Mouse (Mus musculus) megakaryocyte, embryonic 14.5 days (primary cell): ENCODE measurements around the gene Zfp64. TPM values are rescaled to one million over a fixed set of nuclear protein-coding genes. Genes with fewer than 3 reads are reported as not detected.

Experiments
- H3K27me3 ChIP-seq: replicated peaks from 2 replicates; pipeline ENCODE3; 2012; ENCODE audit warnings: inconsistent platforms
- H3K36me3 ChIP-seq: replicated peaks from 2 replicates; pipeline ENCODE3; 2012; ENCODE audit warnings: low read length, inconsistent platforms, mixed read lengths
- H3K4me1 ChIP-seq: 2 replicates; pipeline ENCODE4 v1.6.1; 2012; ENCODE audit warnings: inconsistent platforms
- H3K4me3 ChIP-seq: replicated peaks from 2 replicates; pipeline ENCODE3; 2012; ENCODE audit warnings: moderate library complexity, mild to moderate bottlenecking, inconsistent platforms
- H3K9me3 ChIP-seq: 2 replicates; pipeline ENCODE4 v1.6.1; 2012; ENCODE audit warnings: inconsistent platforms
- FLI1 ChIP-seq: IDR thresholded peaks from 2 replicates; pipeline ENCODE4 v1.6.1; 2012; ENCODE audit warnings: low read length, inconsistent platforms, mixed read lengths
- GATA1 ChIP-seq: IDR thresholded peaks from 3 replicates; pipeline ENCODE4 v1.6.1; 2012; ENCODE audit warnings: mixed read lengths, low read length, inconsistent platforms, borderline replicate concordance
- polyA plus RNA-seq: library from polyadenylated mRNA; stranded (reverse); fragments of >175 nt; gene quantifications from 2 replicates; pipeline ENCODE4 v1.2.3, GENCODE M21; 2012; ENCODE audit warnings: low replicate concordance; ENCODE audit not compliant: insufficient read depth

Zfp64 gene
- polyA plus RNA-seq, 1 experiment, result 32.8 TPM

DNA sequence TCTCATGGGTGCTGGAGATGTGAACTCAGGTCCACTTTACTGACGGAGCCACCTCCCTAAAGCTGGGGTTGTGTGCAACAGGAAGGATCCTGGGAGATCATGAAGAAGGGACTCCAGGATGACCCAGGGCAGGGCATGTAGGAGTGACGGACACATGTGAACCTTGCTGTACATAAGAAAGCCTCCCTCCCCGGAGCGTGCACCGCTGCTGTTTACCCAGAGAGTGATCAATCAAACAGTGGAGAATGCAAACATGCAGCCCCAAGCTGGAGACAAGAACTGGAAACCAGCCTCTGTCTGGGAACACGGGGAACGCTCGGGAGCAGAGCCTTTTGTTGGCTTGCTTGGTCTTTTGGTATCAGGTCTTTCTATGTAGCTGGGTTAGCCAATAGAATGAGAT is 76.7 kb downstream of the Zfp64 start:
- Histone ChIP-seq H3K4me1 (no peaks in the 10 kb centered on the region), H3K36me3 (no peaks in the 10 kb centered on the region), H3K27me3 (no peaks in the 10 kb centered on the region), H3K4me3 (no peak overlapping the region), H3K9me3 (peaks cover 11% of the 10 kb centered on the region)
- no peak for TF ChIP-seq GATA1
- TF ChIP-seq FLI1, result no peak

DNA sequence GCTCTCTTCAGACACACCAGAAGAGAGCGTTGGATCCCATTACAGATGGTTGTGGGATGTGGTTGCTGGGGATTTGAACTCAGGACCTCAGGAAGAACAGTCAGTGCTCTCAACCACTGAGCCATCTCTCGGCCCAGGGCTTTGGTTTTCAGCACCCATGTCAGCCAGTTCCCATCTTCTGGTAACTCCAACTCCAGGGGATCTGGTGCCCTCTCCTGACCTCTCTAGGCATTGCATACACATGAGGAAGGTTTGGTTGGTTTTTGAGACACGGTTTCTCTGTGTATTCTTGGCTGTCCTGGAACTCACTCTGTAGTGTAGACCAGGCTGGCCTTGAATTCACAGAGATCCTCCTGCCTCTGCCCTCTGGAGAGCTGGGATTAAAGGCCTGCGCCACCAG is 77.2 kb downstream of the Zfp64 start:
- Histone ChIP-seq H3K4me1 (no peaks in the 10 kb centered on the region), H3K36me3 (no peaks in the 10 kb centered on the region), H3K4me3 (no peak overlapping the region), H3K9me3 (peaks cover 11% of the 10 kb centered on the region), H3K27me3 (no peaks in the 10 kb centered on the region)
- TF ChIP-seq GATA1, result no peak
- no peak for TF ChIP-seq FLI1

DNA sequence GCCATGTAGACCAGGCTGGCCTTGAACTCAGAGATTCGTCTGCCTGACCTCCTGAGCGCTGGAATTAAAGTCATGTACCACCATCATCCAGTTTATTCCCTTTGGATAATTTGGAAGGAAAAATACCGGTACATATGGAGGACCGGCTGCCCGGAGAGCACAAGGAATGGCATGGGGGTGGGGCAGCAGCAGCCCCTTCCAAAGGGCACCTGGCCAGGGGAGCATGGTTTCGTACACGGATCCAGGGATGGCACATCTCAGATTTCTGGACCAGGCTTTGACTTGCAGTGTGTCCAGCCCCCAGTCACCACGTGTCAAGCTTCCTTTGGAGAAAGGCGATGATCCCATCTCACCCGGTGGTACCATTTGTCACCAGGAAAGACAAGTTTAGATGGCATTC is 78.8 kb downstream of the Zfp64 start:
- no peak for TF ChIP-seq FLI1
- TF ChIP-seq GATA1, result no peak
- Histone ChIP-seq H3K9me3 (peaks cover 11% of the 10 kb centered on the region), H3K36me3 (no peaks in the 10 kb centered on the region), H3K27me3 (no peaks in the 10 kb centered on the region), H3K4me1 (no peaks in the 10 kb centered on the region), H3K4me3 (no peak overlapping the region)

DNA sequence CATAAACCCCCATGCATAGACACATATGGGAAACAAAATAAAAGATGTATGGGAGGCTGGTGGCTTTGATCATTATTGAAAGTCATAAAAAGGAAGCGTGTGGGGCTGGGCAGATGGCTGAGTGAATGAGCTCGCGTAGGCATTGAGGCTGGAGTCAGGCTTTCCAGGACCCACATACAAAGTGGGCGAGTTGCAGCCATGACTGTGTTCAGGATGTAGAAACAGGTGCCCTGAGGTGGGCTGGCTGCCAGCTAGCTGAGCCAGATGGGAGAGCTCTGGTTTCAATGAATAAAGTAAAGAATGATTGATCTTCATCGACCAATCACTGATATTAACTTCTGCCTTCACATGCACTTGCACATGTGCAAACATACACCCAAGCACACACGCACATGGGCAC is 80.9 kb downstream of the Zfp64 start:
- no peaks in the 10 kb centered on the region for H3K36me3 ChIP-seq
- no peaks in the 10 kb centered on the region for H3K27me3 ChIP-seq
- H3K4me3 ChIP-seq, result no peak overlapping the region
- H3K4me1 ChIP-seq, result no peaks in the 10 kb centered on the region
- peaks cover 9% of the 10 kb centered on the region for H3K9me3 ChIP-seq
- TF ChIP-seq FLI1 (no peak), GATA1 (no peak)

DNA sequence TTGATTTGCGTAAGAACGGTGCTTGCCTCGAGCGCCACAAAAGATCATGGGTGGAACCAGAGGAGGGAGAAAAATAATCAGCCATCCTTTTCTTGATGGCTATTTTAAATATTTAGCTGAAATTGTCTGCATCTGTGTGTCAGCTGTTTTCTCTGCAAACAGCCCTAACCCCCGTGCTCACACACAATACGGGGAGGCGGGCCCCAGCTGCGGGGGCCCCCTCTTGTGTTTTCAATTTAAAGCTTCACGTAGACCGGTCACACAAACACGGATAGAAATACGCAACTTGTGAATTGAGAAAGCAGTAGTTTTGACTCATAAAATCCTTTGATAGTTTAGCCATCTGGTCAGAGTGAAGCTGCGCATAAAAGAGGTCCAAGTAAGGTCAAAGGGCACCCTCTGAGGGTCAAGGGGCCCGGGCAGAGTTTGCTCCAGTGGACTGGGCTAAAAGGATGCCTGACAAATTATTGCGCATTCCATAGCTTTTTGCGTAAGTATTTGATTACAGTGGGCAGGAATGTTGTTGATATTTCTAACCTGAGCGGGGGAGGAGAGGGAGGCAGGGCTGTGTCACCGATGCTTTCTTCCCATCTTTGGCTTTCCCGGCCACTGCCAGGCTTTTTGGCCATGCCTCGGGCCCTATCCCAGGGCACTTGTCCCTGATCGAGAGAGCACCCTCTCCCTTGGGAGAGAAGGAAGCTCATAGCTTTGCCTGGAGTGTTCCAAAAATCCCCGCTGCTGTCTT is 83.4 kb downstream of the Zfp64 start:
- no peak for TF ChIP-seq GATA1
- TF ChIP-seq FLI1, result no peak
- H3K27me3 ChIP-seq, result peaks cover 2% of the 10 kb centered on the region
- H3K4me1 ChIP-seq, result no peaks in the 10 kb centered on the region
- no peak overlapping the region for H3K4me3 ChIP-seq
- no peaks in the 10 kb centered on the region for H3K36me3 ChIP-seq
- no peaks in the 10 kb centered on the region for H3K9me3 ChIP-seq

DNA sequence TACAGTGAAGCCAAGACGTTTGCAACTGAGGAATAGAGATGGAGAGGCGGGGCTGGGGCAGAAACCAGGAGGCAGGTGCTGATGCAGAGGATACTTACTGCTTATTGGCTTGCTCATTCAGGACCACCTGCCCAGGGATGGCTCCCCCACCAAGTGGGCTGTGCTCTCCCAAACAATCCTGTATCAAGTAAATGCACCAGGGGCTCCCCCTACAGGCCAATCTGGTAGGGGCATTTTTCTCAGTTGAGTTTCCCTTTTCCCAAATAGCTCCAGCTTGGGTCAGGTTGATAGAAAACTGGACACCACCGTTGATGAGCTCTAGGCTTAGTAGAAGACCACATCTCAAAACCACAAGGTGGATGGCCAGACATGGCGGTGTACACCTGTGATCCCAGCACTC is 84.9 kb downstream of the Zfp64 start:
- no peaks in the 10 kb centered on the region for H3K9me3 ChIP-seq
- TF ChIP-seq FLI1, result no peak
- no peak for TF ChIP-seq GATA1

DNA sequence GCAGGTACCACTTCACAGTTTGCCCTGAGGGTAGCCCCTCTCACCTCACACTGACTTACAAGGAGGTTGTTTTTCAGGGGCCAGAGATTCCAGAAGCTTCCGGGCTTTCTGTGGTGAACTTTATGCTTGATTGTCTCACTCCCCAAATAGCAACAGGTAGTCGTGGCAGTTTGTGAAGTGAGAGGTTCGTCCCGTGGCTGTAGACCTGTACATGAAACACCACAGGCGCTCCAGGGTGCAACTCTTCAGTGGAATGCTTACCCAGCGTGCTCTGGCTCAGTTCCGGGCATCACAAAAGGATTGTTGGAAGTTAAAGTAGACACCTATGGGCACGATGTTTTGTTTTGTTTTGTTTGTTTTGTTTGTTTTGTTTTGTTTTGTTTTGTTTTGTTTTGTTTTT is 88.4 kb downstream of the Zfp64 start:
- Histone ChIP-seq H3K9me3 (no peaks in the 10 kb centered on the region), H3K27me3 (peaks cover 5% of the 10 kb centered on the region), H3K4me3 (no peak overlapping the region), H3K4me1 (no peaks in the 10 kb centered on the region), H3K36me3 (no peaks in the 10 kb centered on the region)
- TF ChIP-seq FLI1 (no peak), GATA1 (no peak)

More for the DNA sequence above, 84.9 kb downstream of the Zfp64 start:
- H3K4me3 ChIP-seq, result no peak overlapping the region
- H3K4me1 ChIP-seq, result no peaks in the 10 kb centered on the region
- peaks cover 5% of the 10 kb centered on the region for H3K27me3 ChIP-seq
- H3K36me3 ChIP-seq, result no peaks in the 10 kb centered on the region

DNA sequence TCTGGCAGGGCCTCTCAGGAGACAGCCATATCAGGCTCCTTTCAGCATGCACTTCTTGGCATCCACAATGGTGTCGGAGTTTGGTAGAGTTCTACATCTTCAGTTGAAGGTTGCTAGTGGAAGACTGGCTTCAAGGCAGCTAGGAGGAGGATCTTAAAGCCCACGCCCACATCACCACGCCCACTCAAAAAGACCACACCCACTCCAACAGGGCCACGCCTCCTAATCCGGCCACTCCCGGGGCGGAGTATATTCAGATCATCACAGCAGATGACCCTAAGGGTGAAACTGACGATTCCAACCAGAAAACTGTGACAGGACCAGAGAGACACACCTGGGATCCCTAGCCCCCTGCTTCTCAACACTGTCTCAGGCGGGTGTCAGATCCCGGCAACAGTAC is 89.0 kb downstream of the Zfp64 start:
- H3K4me3 ChIP-seq, result no peak overlapping the region
- no peaks in the 10 kb centered on the region for H3K9me3 ChIP-seq
- peaks cover 5% of the 10 kb centered on the region for H3K27me3 ChIP-seq
- TF ChIP-seq GATA1, result no peak
- TF ChIP-seq FLI1, result no peak
- H3K4me1 ChIP-seq, result no peaks in the 10 kb centered on the region
- no peaks in the 10 kb centered on the region for H3K36me3 ChIP-seq

DNA sequence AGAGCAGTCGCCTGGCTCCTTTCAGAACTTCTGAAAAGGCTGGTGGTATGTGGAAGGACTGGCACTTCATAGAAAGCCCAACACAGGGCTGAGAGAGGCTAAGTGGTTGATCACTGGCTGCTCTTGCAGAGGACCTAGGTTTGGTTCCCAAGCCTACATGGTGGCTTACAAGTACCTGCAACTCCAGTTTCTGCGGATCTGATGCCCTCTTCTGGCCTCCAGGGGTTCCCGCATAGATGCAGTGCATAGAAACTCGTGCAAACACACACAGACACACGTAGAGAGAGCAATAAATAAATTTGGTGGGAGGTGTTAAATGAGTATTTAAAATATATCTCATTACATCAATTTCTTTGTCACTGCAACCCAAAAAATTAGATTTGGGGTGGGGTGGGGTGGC is 90.5 kb downstream of the Zfp64 start:
- Histone ChIP-seq H3K27me3 (peaks cover 7% of the 10 kb centered on the region), H3K4me1 (no peaks in the 10 kb centered on the region), H3K9me3 (no peaks in the 10 kb centered on the region), H3K36me3 (no peaks in the 10 kb centered on the region), H3K4me3 (no peak overlapping the region)
- TF ChIP-seq FLI1 (no peak), GATA1 (no peak)

DNA sequence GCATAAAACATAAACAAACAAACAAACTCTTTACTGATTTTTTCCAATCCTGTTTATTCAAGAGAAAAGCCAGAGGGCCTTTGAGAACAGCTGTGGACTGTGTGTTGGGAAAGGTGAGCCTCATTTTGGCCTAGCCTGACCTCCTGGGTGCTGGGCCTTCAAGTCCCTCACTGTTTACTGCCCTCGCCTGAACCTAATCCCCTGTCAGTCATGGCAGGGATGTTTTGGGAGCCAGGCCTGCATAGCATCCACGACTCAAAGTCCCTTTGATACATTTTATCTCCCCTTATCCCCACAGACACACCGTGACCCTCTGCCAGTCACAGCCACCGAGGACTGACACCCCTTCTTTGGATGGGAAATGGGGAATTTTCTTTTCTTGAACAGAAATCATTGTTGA is 92.7 kb downstream of the Zfp64 start:
- H3K4me1 ChIP-seq, result no peaks in the 10 kb centered on the region
- TF ChIP-seq FLI1, result no peak
- TF ChIP-seq GATA1, result no peak
- no peak overlapping the region for H3K4me3 ChIP-seq
- H3K27me3 ChIP-seq, result peaks cover 8% of the 10 kb centered on the region
- H3K9me3 ChIP-seq, result no peaks in the 10 kb centered on the region
- H3K36me3 ChIP-seq, result no peaks in the 10 kb centered on the region
